Mouse (Mus musculus) 3134 (cell line): ENCODE results near the gene Rad51c.

Source experiments
- DNase-seq: peaks from one replicate; pipeline ENCODE4 v3.0.0-alpha.2; 2011; ENCODE audit warnings: low spot score; ENCODE audit not compliant: insufficient read length; ENCODE audit errors: extremely low read depth

The Rad51c gene

GRCm38 (mm10) chr11:87385676-87386075 lies 19.1 kb downstream of the Rad51c start:
- DNase-seq, result no peak

- no peak for DNase-seq
These were observed 20.2 kb downstream of the Rad51c start for GRCm38 (mm10) chr11:87384551-87384950.

GRCm38 (mm10) chr11:87367865-87368580 lies 36.7 kb downstream of the Rad51c start:
- DNase-seq, result no peak

GRCm38 (mm10) chr11:87367061-87367460 lies 37.7 kb downstream of the Rad51c start:
- DNase-seq, result no peak

GRCm38 (mm10) chr11:87365120-87365519 lies 39.6 kb downstream of the Rad51c start:
- DNase-seq, result no peak

GRCm38 (mm10) chr11:87359262-87359612 lies 45.5 kb downstream of the Rad51c start:
- DNase-seq, result no peak

- peak; percentile 10 for DNase-seq
These were observed 46.2 kb downstream of the Rad51c start, which contains the start of gene Ppm1e for GRCm38 (mm10) chr11:87358331-87359261. Gene Ppm1e (minus strand): TSS chr11:87359023.

GRCm38 (mm10) chr11:87357317-87358300 lies 47.1 kb downstream of the Rad51c start:
- DNase-seq, result no peak

GRCm38 (mm10) chr11:87354861-87355260 lies 49.9 kb downstream of the Rad51c start:
- DNase-seq, result no peak

GRCm38 (mm10) chr11:87353646-87354170 lies 51.0 kb downstream of the Rad51c start:
- no peak for DNase-seq
